Mouse (Mus musculus) CD8-positive naive resting alpha-beta T cell, adult 2 months (primary cell): ENCODE results near the gene Smug1.

Source experiments
- DNase-seq, 2 experiments: peaks; one replicate each; pipeline ENCODE4 v3.0.0; 2022; ENCODE audit warnings: low read depth in 2 of 2, low spot score in 2 of 2

The Smug1 gene

GRCm38 (mm10) chr15:103146627-103147421, 20.1 kb downstream of the Smug1 start:
- DNase-seq, result no peak

DNA sequence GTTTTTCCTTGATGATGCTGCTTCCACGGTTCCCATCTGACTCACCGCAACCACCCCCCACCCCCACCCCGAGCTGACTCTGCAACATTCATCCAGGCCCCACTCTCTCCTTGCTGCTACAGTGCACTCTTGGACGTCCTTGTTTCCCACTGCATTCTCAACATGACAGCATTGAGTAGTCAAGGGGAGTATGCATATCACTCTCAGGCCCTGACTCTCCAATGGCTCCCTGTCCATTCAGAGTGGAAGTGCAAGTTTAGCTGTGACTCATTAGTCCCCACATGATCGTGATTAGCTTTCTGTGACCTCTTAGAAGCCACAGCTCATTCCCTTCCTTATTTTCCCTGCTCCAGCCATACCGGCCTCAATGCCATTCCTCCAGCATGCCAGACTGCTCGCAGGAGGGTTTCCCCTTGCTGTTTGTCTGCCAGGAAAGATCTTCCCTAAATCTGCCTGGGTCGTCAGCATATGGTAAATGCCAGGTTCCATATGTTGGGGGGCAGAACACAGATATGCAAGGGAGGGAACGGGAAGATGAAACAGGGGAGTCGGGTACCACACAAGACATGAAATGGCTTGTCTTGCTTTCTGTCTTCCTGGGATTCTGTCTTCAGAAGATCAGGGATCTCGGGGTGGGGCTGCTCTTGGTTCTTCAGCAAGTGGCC, 21.1 kb downstream of the Smug1 start:
- DNase-seq, result no peak

GRCm38 (mm10) chr15:103144176-103144575, 22.7 kb downstream of the Smug1 start:
- DNase-seq, result no peak

- DNase-seq, result no peak
Measured at GRCm38 (mm10) chr15:103135431-103135947, 31.4 kb downstream of the Smug1 start.

DNA sequence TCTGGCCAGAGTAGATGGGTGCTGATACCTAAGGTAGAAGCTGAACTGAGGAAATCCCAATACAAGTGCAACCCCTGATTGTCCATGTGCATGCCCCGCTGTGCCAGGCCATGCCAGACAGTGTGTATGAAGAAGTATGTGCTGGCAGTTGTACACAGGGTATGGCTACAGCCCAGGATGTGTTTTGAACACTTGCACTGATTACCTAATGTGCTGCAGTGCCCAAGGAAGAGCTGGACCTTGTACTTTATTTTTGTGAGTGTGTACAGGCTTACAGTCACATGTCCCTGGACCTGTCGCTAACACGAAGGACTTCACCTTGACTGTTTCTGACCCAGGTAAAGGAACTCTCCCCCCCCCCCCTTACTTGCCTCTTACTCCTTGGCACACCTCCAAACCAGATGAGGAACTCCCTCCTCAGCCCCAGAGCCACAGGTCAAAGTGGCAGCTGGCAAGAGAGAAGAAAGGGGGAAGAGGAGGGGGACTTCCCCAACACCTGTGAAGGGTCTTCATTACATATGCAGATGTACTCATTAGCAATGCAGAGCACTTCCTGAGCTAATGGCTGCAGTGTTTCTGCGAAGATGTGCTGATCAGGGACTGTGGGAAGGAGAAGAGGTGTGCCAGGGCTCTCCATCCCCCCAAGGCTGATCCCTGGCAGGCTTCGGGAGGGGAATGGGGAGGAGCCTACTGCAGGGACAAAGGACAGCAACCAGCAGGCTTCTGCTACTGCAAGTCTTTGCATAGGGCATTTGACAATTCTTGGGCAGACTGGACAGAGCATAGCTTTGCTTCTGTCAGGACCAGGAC, 32.4 kb downstream of the Smug1 start:
- DNase-seq, result no peak

- DNase-seq, result no peak
Measured at GRCm38 (mm10) chr15:103133761-103134160, 33.1 kb downstream of the Smug1 start.

DNA sequence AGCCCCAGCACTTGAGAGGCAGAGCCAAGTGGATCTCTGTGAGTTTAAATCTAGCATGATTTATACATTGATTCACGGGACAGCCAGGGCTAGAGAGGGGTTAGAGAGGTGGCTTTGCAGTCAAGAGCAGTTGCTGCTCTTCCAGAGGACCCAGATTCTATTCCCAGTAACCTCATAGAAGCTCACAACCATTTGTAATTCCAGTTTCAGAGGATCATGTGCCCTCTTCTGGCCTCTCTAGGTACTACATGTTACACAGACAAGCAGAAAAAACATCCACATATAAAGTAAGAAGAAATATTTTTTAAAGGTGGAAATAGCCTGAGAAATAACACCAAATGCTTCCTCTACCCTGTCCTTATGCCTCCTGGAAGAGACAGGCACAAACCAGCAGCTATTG, 36.2 kb downstream of the Smug1 start:
- DNase-seq, result peak; percentile 34 to 49

DNA sequence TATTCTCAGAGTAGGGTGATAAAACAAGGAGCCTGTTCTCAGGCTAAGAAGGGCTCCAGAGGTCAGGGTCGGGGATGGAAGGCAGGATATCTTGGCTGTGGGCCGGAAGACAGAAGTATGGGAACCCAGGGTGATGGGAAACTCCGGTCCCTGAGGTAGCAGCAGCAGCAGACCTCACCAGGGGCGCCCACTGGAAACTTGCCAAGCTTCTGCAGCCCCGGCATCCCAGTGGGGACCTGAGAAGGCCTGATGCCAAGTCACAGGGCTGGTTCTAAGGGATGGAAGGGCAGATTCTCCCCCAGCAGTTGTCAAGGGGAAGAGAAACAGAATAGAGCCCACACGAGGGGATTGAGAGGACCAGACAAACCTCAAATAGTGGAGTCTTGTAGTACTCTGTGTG, 37.6 kb downstream of the Smug1 start:
- DNase-seq, result no peak

DNA sequence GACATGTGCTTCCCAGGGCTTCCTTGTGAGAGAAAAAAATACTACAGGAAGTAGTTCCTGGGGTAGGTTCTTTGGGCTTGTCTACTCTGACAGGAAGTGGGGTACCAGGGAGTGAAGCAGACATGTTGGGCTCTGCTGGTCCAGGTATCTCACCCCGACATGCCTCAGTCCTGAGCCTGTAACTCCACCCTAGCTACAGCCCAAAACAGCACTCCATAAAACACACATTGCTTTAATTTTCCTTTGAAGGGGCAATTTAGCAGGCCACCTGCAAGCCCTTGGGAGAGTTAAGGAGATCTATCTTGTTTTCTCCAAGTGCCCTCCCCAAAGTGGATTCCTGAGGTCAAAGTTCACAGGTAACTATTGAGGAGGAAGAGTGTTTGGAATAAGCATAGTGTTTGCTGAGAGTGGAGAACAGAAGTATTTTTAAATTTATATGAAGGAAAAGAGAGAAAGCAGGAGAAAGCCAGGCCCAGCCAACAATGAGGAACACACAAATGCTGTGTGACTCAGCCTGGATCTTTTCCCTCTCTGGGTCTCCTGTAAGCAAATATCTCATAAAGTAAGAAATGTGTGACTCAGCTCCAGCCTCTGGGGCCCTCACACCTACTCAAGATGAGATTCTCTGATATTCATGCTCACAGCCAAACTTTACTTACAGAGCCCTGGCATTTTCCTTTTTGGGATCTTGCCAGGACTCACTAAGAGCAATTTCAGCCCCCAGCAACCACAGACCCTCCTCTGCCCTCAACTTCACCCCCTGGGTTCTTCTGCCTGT, 38.6 kb downstream of the Smug1 start:
- no peak for DNase-seq

GRCm38 (mm10) chr15:103125982-103126381, 40.9 kb downstream of the Smug1 start:
- no peak for DNase-seq

DNA sequence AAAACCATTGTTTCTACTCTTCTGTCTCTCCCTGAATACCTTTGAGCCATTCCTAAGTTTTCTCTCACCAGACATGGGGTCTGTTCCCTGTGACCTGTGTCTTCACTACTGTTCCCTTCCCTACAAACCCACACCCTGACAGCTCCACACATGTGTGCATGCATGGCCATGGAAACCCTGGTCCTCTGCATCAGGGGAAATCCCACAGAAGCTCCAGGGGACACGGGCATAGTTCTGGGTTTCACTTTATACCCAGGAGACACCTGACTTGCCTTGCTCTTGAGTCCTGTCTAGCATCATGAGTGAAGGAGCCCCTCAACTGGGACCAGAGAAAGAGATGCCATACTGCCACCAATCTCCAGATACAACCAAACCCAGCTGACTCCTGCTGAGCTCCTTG, 42.6 kb downstream of the Smug1 start:
- no peak for DNase-seq

DNA sequence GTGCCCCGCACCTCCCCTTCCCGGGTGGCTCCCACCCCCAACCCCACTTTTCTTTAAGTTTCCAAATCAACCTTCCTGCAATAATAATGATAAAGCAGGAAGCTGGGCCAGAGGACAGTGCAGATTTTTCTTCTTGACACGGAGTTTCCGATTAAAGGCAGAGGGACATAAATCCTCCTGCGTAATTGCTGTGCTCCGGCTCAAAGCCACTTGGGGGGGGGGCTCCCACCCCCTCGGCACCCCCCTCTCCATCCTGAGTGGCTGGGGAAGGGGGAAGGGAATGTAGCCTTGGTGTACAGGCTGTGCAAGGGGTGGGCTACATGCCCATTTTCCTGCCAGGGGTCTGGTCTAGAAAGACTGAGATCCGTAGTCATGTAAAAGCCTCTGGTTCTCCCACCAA, 43.5 kb downstream of the Smug1 start:
- no peak for DNase-seq

DNA sequence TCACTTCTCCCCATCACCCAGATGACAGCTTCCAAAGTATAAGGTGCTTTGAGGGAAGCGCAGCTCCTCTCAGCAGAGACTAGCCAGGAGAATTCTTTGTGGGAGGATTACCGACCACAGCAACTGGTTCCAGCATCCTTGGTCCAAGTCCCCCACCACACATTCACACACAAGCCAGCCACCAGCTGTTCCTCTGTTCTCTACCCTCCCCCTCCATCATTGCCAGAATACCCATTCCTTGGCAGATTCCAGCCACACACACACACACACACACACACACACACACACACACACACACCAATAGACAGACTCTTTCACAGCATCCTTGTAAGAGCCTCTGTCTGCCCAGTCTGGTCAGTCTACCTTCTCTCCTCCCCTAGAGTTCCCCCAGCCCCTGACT, 44.5 kb downstream of the Smug1 start:
- DNase-seq, result no peak

DNA sequence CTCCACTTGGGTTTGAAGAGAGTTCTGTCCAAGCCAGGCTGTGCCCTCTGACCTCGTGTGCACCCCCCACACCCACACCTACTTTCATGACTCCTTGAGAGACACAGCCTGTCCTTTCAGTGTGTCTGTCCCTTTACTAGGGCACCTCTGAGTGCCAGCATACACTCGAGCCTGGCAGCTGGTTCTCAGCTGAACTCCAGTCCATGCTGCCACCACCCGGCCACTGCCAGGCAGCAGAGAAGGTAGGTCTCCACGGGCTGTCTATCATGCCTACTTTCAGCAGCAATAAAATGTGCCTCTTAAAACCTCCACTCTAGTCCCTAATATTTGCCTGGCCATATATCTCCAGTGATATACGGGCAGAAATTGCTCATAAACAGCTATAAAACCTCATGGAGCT, 45.5 kb downstream of the Smug1 start:
- no peak for DNase-seq

GRCm38 (mm10) chr15:103120594-103120993, 46.3 kb downstream of the Smug1 start:
- DNase-seq, result no peak

- no peak for DNase-seq
Measured at GRCm38 (mm10) chr15:103115726-103116125, 51.2 kb downstream of the Smug1 start.

- no peak for DNase-seq
Measured at GRCm38 (mm10) chr15:103115256-103115655, 51.6 kb downstream of the Smug1 start.

GRCm38 (mm10) chr15:103113077-103113476, 53.8 kb downstream of the Smug1 start:
- DNase-seq, result no peak

DNA sequence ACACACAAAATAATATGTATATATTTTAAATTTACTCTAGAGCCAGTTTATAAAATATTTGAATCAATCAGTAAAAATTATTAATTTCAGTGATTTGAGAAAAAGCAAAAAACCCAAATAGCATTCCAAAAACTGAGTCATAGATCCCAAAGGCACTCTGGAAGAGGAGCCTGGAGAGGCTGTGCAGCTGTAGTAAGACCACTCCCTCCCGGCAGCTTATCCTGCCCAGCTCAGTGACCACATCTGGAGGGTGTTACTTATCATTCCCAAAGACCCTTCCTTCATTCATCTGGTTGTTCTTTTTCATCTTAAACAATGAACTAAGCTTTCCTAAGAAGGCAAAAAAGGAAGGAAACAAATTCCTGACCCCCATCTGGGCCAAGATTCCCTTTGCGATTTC, 54.6 kb downstream of the Smug1 start:
- no peak for DNase-seq

DNA sequence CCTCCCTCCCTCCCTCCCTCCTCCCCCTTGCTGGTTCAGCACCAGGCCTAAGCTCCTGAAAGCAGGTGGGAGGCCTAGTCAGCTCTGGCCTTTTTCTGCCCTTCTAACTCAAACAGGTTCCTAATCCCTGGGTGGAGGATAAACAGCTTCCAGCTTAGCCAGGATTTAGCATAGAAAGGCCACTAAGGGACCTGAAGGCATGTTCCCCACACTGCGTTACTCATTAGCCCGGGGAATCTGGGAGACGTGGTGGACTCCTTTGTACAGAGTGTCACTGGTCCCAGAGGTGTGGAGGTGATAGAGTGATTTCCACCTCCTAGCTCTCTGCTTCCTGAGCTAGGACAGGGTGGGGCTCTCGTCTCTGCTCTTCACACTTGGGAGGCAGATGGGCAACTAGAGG, 57.0 kb downstream of the Smug1 start:
- DNase-seq, result no peak
